Mouse (Mus musculus) c-Kit-positive CD71-negative TER-119-negative erythroid progenitor cells, embryonic 14.5 days (primary cell): Measurements from ENCODE around the gene Gm20388.

Experiments
- DNase-seq: peaks from one replicate; pipeline ENCODE4 v3.0.0-alpha.2; 2013; ENCODE audit warnings: low read depth

Gm20388 gene

DNA sequence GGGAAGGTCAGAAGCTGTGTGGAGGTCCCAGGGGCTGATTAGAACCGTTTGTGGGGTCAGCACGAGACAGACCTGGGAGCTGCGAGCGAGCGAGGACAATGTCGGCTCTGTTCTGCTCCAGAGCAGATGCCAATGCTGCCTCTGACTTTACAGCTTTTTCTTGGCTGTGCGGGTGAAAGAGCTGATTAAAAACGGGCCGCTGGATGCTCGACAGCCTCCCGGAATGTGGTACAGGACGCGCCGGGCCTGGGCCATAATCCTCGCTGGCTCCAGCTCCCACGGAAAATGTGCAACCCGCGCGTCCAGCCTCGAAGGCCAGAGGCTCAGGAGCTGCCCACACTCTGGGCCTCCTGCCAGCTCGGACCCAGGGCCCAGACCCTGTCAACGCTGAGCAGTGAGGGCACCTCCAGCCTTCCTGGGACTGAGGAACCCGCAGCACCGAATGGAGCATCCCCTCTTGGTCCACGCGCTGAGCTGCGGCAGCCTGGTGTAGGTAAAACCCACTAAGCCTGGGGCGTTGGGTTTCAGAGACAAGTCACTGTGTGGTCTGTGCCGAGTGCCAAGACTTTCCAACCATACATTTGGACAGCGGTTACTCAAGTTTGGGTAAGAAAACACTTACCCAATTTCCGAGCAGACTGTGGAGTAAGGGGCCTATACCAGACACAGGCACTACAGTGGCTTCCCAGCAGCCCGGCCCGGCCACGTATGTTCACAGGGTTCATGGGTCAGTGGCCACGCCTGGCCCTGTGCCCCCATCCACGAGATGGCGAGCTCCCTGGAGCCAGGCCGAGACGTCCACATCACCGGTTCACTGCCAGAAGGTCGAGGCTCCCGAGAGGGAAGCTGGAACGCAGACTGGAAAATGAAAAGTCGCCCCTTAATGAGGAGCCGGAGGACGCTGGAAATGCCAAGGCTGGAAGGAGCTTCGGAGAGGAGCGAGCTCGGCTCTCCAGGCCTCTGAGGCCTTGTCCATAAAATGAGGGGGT is 1557.7 kb downstream of the Gm20388 start:
- DNase-seq, result no peak

DNA sequence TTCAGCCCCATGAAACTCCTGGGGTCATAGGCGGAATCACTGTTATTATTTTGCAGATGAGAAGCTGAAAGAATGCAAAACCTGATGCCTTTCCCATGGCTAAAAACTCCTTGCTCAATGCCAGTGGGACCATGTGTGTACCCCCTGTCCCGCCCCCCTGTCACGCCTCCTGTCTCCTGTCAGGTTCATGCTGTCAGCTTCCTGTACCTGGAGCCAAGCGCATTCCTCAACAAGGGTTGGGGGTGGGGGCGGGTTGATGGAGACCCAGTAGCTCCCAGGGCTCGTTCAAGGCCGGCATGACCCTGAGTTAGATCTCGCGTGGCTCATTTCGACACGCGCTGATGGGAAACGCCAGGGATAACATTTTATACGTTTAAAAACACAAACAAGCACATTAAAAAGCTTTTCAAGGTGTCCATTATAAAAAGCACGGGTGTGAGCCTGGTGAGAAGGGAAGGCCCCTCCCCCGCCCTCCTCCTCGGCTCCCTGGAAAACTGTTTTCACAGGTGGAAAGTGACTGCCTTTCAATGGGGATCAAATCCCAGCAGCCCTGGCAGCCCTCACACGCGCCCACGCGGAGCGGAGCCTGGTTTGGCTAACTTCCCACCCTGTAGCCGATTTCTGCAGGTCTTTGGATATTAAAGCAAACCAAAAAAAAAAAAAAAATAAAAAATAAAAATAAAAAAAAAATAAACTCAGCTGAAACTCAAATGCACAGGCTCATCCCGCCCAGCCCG is 1563.7 kb downstream of the Gm20388 start:
- no peak for DNase-seq

DNA sequence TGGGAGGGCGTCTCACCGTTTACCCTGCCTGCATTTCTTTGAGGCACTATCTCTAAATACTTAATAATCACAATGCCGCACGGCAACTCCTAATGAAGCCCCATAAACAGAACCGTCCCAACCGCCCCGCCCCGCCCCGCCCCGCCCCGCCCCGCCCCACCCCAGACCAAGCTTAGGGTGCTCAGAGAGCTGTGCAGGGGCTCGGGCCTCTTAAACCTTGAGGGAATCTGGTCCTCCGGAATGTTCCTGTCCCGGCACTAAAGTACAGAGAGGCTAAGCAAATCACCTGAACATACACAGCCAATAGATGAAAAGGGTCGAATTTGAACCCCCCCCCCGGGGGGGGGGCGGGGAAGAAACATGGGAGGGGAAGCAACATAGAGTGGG is 1564.2 kb downstream of the Gm20388 start:
- no peak for DNase-seq

DNA sequence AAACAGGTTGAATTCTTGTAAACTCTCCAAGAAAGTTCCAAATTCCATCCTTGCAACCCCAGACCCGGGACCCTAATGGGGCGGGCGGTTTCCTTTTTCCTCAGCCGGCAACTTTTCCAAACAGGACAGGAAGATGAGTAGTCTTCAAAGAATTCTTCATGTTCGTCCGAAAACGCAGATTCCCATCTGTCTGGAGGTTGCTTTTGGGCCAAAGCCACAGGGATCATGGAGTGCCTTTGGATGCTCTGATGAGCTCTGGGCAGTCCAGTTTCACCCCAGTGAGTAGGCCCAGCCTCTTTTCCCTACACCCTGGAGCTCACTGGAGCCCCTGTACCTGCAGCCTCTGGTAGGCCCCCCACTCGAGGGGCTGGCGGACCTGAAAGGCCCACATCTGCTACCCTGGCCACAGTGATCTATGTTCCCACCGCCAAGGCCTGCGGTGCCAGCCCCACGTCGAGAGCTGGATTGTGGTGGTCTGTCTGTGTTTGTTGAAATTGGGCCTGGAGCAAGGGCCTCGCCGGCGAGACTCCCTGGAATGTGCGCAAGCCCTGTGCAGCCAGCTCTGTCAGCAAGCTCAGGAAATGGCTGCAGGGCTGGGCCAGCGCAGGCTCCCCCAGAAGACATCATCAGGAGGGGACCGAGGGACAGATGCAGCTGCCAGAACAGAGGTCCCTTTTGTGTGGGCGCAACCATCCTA is 1567.4 kb downstream of the Gm20388 start:
- no peak for DNase-seq

GRCm38 (mm10) chr8:121479144-121479543 is 1568.5 kb downstream of the Gm20388 start:
- no peak for DNase-seq

DNA sequence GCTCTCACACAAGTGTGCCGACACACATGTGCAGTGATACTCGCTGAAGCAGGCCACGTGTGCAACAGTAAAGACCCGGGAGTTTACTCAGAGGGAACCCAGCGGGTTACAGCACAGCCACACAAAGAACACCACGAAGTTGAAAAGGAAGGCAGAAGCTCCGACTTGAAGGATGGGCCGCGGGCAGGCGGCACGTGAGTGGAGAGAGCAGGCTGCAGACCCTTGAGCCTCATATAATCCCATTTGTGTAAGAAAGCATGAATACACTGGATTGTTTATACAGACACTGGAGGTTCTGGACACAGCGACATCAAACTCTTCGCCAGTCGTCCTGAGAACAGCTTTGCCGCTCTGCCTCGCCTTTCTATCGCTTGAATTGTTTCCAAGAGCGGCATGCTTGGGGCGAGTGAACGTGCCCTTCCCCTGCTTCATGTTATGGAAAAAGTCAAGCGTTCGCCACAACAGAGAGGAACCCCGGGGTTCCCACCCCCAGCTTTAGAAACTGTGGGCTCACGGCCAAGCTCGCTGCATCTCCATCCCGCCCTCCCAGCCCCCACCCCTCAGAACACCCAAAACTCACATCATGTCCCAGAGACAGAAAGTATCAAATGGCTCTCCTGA is 1569.9 kb downstream of the Gm20388 start:
- DNase-seq, result no peak

DNA sequence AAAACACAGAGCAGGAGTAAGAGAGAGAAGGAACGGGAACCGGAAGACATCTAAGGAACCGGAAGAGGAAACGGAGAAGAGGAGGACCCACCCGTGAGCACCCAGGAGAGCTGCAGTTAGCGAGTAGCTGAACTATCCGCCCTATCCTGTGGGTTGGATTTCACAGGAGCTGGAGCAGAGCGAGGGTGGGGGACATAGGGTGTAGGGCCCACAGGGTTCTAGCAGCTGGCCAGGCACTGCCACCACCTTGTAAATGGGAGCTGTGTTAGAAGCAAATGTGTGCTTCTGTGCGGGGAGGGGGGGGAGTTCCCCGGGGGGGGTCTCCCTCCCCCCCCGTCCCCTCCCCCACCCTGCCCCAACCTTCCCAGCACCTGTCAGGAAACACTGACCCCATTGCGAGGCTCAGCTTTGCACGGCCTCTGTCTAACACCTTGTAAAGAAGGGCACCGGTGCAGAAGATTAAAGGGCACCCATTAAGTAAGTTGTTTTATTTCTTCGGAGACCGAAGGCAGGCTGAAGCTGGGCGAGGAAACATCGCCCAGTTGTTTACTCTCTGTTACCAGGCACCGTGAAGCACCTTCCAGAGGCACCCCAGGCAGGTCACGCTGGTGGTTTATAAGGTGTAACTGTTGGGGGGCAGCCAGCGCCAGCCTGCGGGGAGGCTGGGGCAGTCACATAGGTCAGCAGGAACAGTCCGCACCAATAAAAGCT is 1573.6 kb downstream of the Gm20388 start:
- DNase-seq, result no peak

DNA sequence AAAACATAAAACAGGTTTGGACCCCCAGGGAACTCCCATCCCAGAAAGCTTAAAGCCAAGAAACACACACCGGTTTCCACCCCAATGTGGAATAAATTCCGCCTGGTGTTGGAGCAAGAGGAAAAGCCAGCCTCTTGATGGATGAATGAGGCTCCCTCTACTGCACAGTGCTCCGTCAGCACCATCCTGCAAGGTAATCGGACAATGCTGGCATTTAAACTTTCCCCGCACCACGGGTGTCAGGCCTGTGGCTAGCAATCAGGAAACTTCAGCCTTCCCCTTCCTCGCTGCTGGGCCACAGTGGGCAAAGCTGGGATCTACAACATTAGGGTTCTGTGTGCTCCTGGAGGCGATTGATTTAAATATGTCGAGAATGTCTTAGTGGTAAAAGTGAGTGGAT is 1581.0 kb downstream of the Gm20388 start:
- no peak for DNase-seq

DNA sequence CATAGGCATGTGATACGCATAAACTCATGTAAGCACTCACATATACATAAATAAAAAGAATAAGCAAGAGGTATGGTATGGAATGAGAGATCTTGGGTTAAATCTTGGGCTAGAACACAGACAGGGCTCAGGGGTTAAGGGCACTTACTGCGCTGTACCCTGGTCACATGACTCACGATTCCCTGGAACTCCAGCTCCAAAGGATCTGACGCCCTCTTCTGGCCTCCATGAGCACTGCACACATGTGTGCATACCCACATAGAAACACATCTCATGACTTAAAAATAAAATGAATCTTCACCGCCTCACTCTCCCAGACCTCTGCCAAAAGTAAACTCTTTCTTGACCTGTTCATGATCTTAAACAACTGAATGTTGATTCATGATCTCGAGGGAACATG is 1587.0 kb downstream of the Gm20388 start:
- no peak for DNase-seq

- no peak for DNase-seq
Measured at GRCm38 (mm10) chr8:121511751-121512150, 1601.1 kb downstream of the Gm20388 start.

GRCm38 (mm10) chr8:121513429-121513828 is 1602.8 kb downstream of the Gm20388 start:
- peak; percentile 53 for DNase-seq

GRCm38 (mm10) chr8:121525111-121525818 is 1614.6 kb downstream of the Gm20388 start:
- DNase-seq, result no peak

DNA sequence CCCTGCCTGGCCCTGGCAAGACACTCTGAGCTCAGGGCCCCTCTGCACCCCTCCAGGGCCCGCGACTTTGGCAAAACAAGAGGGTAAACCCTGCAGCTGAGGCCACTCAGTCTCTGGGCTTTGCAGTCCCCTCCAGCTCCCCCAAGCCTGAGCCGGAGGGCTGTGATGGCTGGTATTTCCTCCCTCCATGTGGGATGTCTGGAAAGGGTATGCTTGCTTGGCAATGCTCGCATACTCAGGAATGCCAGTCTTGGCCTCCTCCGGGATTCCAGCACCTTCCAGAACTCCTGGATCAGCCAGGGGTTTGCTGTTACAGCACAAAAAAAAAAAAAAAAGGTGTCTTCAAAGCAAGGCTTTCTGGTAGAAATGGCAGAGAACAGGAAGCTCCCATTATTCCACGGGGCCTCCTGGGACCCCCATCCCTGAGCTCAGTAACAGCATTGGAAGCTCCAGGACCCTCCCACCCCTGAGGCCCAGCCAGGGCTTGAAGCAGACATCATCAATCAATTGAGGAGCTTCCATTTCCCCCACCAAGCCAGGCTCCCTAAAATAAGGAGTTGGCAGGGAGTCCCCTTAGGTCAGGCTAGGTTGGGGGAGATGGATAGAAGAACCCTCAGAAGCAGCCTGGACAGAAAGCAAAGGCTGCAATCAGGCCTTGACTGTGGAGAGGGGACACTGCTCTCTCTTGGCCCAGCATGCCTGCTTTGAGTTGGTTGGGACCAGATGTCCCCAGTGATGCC is 1616.3 kb downstream of the Gm20388 start:
- no peak for DNase-seq

DNA sequence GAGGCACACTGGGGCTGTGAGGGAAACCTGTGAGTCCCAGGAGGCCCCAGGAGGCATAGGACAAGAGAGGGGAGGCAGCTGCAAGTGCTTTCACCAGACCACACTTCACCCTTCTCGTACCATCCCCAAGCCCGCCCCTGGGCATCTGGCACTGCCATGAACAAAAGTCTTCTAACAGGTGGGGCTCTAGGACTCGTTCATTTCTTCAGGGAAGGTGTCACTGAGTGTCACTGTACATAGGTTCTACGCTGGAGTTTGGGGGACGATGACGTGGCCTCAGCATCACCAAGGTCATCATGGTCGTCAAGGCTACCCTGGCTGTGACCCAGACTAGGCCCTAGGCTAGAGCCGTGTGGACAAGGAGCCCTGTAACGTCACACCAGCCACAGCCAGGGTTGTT is 1617.1 kb downstream of the Gm20388 start:
- DNase-seq, result no peak

- no peak for DNase-seq
Measured at GRCm38 (mm10) chr8:121528790-121529189, 1618.1 kb downstream of the Gm20388 start.

- DNase-seq, result no peak
Measured at GRCm38 (mm10) chr8:121530639-121531038, 1620.0 kb downstream of the Gm20388 start.

DNA sequence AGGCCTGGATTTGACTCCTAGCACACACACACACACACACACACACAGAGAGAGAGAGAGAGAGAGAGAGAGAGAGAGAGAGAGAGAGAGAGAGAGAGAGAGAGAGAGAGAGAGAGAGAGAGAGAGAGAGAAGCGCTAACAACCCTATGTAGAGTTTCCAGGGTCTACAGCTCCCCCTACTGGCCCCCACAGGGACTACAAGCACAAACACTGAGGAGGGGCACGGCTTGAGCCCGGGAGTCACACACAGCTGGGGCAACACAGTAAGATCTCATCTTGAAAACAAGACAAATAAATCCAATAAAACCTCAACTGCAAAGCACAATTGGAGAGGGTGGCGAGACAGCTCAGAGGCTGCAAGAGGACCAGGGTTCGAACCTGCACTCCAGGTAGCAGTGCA is 1621.7 kb downstream of the Gm20388 start:
- peak; percentile 24 for DNase-seq

DNA sequence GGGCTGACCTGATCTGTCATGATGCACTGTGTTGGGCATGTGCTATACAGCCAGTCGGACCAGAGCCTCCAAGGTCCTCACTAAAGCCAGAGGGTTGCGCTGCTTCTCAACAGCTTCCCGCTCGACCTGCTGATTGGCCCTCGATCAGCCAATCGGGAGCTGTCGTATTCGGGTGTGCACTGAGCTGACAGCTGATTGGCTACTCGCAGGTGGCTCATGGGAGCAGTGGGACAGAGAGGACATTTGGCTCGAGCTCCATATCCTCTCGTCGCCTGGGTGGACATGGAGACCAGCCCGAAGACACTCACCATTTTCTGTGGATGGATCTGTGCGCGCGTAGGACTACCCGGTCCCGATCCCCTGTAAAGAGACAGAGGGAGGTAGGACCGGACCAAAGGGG is 1631.2 kb downstream of the Gm20388 start:
- DNase-seq, result no peak

DNA sequence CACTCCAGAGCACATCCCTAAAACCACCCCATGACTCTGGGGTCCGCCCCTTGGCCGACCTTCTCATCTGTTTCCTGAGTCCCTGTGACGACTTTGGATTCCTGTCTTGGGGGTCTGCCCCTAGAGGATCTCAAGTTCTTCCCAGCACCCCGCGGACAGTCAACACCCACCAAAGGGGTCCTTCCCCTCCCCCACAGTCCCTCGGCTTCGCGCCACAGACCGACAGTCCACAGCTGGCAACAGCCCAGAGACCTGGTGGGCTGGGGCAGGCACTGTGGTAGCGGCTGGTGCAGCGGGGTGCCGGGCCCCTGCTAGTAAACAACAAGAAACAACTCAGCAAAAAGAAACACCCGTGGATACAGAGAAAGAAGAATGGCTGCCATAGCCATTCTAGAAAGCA is 1632.3 kb downstream of the Gm20388 start:
- no peak for DNase-seq

GRCm38 (mm10) chr8:121544276-121544785 is 1633.7 kb downstream of the Gm20388 start, which contains the start of gene 1700018B08Rik:
TSS of gene 1700018B08Rik (minus strand) at chr8:121544320.
- DNase-seq, result no peak
